Mouse (Mus musculus) embryo, embryonic 11.5 days (tissue): Measurements from ENCODE around the gene Tatdn2.

Experiments used
- DNase-seq: peaks from one replicate; pipeline ENCODE4 v3.0.0-alpha.2; 2012; ENCODE audit warnings: low read depth, low spot score

Tatdn2 gene

DNA sequence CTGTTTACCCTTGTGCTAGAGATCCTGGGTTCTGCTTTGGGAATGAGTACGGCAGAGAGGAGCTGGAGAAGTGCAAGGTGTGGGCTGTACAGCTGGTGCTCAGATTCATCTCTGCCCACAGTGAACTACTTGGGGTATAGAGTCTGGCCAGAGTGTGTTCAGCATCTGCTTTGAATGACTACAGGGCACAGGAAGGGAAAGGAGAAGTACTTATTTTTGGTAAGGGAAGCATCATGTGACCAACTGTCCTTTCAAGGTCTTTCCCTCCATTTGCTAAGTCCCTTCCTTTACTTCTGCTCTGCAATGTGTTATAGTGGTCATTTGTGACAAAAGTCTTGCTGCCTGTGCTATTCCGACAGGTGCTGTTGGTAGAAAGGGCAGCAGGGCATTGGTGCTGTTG, 17.4 kb downstream of the Tatdn2 start:
- no peak for DNase-seq

DNA sequence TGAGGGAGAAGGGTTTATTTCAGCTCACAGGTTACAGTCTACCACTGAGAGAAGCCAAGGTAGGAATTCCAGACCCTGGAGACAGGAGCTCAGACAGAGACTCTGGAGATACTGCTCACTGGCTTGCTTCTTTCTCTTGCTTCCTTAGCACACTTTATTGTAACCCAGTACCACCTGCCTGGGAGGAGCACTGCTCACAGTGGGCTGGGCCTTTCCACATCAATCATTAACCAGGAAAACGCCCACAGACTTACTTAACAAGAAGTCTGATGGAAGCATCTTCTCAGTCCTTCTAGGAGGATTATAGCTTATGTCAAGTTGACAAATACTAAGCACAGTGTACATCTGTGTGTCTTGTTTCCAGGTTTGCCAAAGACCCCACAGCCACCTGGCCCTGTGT, 17.9 kb downstream of the Tatdn2 start:
- DNase-seq: no peak

DNA sequence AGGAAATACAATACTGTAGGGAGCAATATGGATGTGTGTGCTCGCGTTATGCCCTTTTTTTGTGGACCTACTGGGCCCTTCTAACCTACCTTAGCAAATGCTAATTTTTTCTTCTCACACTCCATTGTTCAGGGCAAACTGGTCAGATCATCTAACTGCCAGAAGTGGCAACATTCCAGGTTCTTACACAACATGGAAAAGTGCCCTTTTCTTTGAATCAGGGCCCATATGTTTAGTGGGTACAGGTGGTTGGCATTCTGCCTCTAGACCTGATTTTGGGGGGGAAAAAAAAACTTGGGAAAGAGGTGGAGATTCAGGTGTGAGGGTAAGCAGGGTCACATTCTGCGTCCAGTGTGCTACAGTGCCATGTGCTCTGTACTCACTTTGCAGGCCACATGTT, 20.7 kb downstream of the Tatdn2 start:
- DNase-seq: no peak

DNA sequence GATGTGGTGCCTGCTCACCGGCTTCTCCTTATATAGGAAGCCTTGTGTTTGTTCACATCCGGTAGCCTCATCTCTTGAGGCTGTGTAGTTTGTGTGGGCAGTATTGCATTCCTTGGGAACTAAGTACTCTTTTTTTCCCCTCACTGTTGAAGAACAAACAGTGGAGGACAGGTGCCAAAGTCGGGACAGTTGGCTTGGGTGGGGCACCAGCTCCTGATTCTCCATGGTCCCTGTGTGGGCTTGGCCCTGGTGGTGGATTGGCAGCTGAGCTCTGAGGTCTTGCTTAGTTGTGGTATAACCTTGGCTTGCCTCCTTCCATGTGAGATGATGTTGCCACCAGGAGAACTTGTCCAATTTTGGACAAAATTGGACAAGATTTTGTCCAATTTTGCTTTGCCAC, 23.0 kb downstream of the Tatdn2 start, which contains the start of gene Ghrl:
Gene Ghrl, minus strand, starts transcription at position 3 of the 400 bp plus-strand sequence.
- no peak for DNase-seq

DNA sequence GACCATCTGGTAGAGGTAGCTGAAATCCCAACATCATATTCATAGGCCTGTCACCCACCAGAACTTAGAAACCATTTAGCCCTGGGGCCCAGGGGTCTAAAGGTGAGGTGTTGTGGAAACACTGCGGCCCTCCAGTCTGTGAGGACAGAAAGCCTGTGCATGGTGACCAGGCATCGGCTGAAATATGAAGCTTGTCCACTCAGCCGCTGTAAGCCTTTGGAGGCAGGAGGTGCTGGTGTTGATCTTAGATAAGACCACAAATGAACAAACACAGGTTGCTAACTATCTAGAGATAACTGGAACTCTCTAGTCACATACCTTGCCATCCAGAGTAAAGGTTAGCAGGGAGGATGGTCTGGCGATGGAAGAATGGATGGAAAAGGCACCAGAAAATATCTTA, 24.2 kb downstream of the Tatdn2 start:
- DNase-seq: no peak

DNA sequence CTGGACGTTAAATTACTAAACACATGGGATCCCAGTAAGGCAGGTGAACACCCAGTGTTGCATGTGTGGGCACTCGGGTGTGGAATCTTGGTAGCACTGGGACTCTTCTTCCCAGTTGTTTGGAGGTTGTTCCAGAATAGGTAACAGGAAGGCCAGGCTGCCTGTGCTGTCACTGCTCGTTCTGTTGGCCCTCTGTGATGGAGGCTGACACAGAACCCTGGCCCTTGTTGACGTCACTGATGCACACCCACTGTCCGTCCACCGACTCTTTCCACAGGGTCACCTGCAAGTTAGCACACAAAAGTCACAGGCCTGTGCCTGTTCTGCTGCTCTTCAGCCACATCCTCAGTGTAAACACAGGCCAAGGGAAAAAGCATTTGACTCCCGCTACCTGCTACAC, 31.3 kb downstream of the Tatdn2 start:
- DNase-seq: no peak

DNA sequence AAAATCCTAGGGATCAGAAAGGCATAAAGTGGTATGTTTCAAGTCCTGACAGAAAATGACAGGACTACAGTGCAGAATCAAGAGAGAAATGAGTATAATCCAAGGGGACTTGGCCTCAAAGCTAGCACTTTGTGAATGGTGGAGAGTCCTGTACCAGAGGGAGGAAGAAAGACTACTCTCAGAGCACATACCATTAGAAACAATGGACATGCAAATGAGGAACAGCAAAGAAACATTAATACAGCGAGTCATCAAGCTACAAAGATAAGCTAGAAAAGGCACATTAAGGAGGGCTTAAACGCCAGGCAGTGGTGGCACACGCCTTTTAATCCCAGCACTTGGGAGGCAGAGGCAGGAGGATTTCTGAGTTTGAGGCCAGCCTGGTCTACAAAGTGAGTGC, 34.4 kb downstream of the Tatdn2 start:
- no peak for DNase-seq

DNA sequence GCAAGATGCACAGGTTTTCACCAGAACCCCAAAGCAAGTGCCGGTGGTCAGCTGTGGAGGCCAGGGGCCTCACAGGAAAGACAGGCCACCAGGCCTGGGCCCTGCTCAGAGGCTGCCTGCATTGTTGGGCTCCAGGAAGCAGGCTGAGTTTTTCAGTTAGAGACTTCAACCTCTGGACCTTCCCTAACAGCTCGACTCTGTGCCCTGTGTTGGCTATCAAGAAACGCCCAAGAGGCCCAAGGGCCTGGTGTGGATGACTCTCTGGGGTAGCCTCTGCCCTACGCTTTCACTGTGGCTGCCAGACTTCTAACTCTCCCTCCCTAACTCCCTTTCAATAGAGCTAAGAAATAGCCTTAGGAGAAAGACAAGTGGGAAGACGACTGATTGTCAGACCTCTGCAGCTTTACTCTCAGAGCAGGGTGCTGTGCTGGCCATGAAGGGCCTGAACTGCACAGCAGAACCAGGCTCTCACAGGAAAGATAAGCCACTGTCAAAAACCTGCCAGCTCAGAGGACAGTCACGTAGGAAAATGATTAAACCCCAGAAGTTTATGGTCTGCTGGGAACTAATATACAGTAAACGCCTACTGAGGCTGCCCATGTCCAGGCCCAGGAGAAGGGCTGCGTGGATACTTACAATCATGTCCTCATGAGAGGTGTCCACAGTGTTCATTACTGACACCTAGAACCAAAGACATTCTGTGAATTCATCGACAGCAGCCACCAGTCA, 40.6 kb downstream of the Tatdn2 start:
- no peak for DNase-seq

DNA sequence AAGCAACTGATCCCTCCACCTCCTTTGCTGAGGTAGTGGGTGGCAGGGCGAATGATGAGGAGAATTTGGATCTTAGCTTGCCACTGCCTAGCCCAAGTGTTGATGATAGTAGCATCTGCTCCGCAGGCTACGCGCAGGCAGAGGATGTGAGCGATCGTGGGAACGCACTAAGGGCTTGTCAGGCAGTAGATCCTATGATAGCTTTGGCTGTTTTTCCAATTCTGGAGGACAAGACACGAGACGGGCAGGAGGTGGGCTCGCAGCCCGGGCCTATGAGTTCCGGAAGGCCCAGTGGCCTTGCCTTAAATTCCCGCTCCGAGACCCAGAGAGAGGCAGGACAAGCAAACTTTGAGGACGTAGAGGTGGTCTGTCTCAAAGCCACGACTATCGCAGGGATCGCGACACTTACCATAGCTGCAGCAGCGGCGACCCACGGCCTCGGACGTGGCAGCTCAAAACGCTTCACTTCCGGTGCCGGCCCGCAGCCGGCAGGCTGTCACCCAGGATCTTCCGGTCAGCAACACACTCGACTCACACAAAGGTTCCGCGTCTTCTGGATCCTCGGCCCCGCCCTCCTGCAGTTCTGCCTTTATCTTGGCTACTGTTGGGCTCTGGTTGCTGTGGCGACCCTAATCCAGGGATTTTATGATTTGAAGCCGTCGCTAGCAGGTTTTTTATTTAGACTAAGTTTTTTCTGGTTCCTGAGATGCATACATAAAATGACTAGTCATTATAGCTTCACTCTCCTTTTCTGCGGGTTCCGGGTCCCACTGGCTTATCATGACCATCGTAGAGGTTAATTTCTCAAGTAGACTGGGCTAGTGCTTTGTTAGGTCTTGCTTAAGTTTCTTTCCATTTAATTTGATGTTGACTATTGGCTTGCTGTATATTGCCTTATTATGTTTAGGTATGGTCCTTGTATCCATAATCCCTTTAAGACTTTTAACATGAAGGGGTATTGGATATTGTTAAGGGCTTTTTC, 43.7 kb downstream of the Tatdn2 start, which contains the start of gene Sec13:
Gene Sec13, minus strand, starts transcription at position 508 of the 982 bp plus-strand sequence.
- peak; percentile 84 for DNase-seq

DNA sequence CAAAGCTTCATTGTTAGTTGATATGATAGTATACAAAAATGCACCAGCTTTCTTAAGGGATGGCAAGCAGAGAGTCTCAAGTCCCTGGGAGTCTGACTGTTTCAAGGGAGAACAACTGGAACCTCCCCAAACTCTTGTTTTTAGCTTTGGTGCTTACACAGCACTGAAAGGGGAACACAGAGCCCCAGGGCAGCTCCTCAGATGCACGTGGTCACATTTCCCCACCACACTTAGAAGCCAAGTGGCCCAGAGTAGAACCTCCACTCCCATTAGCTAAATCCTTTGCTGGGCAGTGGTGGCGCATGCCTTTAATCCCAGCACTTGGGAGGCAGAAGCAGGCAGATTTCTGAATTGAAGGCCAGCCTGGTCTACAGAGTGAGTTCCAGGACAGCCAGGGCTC, 44.6 kb downstream of the Tatdn2 start:
- no peak for DNase-seq

DNA sequence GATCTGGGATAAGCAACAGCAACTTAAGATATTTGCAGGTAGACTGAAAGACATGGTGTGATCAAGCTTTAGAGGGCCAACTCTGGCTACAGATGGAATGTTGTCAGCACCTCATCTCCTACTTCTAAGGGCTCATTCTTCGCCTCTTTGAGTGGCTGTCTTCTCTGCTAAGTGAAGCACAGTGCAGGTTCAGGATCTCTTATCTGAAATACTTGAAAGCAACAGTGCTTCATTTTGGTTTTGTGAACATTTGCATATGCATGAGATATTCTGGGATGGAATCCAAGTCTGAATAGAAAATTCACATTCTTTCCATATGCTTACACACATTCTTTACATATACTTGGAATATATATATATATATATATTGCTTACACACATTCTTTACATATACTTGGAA, 45.5 kb downstream of the Tatdn2 start:
- DNase-seq: no peak

DNA sequence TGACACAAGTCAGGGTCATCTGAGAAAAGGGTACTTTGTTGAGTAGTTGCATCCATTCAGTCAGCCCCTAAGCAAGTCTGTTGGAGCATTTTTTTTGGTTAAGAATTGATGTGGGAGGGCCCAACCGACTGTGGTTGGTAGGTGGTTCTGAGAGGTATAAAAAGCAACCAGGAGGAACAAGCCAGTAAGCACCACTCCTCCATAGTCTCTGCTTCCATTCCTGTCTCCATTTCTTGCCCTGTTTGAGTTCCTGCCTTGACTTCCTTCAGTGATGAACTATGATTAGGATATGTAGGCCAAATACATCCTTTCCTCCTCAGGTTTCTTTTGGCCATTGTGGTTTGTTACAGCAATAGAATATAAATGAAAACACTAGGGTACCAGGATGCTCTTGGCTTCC, 46.3 kb downstream of the Tatdn2 start:
- DNase-seq: no peak

DNA sequence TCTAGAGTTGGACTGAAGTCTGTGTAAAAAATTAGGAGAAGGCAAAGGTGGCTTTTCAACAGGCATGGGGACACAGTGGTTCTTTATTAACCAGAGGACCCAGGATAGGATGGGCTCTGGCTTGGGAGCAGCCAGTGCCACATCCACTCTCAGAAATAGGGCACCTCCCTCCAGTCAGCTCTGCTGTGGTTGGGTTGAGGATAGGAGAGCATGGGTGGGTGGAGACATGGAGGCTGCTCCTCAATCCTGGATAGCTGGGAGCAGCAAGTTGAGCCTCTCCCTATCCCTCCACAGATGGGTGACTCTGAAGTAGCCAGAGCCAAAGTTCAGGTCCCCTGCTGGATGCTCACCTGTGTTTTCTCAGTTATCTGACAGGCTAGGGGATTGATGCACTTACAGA, 48.3 kb downstream of the Tatdn2 start:
- no peak for DNase-seq

DNA sequence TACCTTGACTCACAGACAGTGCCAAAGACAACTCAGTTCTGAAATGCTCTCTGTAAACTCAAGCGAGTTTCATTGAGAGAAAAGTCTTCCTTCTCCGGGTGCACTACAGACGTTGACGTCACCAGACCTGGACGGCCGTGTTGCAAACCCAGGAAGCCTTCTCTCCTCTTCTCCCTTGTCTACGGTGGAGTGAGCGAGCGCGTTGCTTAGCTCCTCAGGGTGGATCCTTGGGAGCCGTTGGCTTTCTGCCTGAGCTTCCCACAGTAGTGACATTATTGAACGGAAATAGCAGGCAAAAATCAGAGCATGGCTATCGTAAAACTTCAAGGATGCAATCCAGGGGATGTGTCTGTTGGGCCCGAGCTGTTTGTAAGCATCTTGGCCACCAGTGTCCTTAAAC, 50.4 kb downstream of the Tatdn2 start:
- DNase-seq: no peak

DNA sequence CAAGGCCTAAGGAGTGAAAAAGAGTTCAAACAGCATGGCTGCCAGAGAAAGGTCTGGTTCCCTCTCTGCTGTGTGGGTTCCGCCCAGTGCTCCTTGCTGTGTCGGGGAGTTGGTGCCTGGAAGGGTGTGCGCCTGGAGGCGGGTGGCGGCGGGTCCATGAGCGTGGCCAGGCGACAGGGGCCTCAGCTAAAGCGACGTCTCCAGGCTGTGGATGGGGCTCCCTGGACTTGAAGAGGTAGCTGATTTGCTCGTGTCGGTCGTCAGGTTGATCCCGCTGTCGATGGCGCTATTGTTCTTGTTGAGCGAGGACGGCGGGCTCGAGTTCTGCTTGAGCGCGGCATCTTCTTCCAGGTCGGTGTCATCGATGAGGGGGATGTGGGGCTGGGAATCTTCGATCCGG, 51.5 kb downstream of the Tatdn2 start:
- DNase-seq: no peak

DNA sequence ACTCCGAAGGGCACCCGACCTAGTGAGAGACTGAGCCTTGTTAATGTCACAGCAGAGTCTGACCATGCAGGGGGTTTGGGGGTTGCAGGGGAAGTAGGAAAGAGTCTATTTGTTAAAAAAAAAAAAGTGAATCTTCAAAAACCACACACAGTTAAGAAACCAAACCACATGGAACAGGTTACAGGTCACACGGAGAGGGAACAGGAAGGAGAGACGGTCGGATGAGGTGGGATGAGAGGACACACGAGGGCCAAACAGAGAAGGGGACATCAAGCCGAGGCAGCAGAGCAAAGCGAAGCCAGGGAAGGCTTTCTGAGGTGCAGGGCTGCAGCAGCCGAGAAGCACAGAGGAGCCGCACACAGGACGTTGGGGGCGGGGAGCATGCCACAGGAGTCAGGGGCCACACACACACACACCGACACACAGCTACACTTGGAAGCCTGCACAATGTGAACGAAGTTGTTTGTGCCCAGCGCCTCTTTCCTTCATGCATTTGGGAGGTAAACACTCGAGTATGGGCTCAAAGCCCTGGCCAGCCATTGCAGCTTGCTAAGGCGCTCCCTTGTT, 52.4 kb downstream of the Tatdn2 start:
- DNase-seq: no peak
